Mouse (Mus musculus): ENCODE measurements around the gene Zfp142. TPM values are rescaled to one million over a fixed set of nuclear protein-coding genes. Genes with fewer than 3 reads are reported as not detected.

Gene Zfp142
- total RNA-seq (2022), result 1 to 10 TPM; 5.4 to 9.1 (median 6.6) TPM

GRCm38 (mm10) chr1:74587773-74588445 lies at the start of gene Zfp142, which contains the start of gene Bcs1l:
TSS of gene Zfp142 (minus strand) at chr1:74588246.
TSS of gene Bcs1l (plus strand) at chr1:74588289.
- peak; percentile 98 to 99 for DNase-seq (ENCODE audit: low spot score in 2 of 2)

- DNase-seq (ENCODE audit: low spot score in 2 of 2), result no peak
Observed at GRCm38 (mm10) chr1:74632734-74633133, 44.7 kb upstream of the Zfp142 start.

- DNase-seq (ENCODE audit: low spot score in 2 of 2), result no peak
Observed at GRCm38 (mm10) chr1:74628001-74628400, 40.0 kb upstream of the Zfp142 start.

DNA sequence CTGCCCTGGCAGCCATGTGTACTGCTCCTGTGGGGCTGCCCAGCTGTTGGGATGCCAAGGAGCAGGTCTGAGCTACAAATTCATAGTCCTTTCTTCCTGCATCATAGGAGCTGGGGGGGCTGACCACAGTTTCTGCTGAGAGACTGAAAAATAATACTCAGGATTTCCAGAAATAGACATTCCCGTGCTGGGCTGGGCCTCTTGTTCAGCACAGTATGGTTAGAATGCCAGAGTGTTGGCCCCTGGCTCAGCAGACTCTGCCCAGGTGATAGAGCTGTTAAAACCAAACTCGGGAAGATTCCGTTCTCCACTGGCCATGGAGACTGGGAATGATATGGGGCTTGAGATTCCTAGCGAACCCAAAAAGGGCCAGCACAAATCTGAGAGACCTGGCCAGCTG lies 38.0 kb upstream of the Zfp142 start:
- no peak for DNase-seq (ENCODE audit: low spot score in 2 of 2)

GRCm38 (mm10) chr1:74624183-74624582 lies 36.1 kb upstream of the Zfp142 start:
- DNase-seq (ENCODE audit: low spot score in 2 of 2), result no peak

- peak; percentile 57 to 73 for DNase-seq (ENCODE audit: low spot score in 2 of 2)
Observed at GRCm38 (mm10) chr1:74601267-74601962, 13.4 kb upstream of the Zfp142 start, which contains the start of the genes Rnf25 and Stk36. TSS of gene Rnf25 (minus strand) at chr1:74601397. TSS of gene Stk36 (plus strand) at chr1:74601445.

DNA sequence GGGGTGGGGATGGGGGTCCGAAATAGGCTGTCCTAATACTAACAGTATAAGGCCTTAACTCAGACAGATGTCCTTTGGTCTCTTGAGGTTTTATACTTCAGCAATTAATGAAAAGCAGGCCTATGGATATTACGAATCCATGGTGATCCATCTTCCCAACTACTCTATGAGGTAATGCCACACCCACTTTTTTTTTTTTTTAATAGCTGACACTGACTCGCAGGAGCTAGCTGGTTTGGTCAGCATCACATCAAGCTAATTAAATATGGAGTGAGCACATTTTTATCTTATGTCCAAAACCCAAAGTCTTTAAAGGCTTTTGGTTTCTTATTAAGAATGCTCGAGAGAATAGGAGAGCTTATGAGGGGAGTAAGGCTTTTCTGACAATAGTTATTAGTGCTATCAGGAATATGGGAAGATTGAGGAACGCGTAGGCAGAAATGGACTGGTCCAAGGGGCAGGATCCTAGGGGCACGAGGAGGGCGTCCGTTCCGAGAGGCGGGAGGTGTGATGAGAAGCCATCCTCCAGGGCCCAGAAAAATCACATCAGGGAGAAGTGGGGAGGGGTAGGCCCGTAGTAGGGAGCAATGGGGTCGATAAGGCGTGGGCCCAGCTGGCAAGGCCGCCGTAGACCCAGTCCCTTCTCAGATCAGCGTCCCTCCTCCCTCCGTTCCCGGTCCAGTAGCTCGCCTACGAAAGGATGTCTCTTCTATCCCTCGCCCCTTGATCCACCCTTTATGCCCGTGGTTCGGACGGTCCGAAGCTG lies 12.6 kb upstream of the Zfp142 start:
- DNase-seq (ENCODE audit: low spot score in 2 of 2), result no peak

GRCm38 (mm10) chr1:74594434-74594833 lies 6.4 kb upstream of the Zfp142 start:
- no peak for DNase-seq (ENCODE audit: low spot score in 2 of 2)

GRCm38 (mm10) chr1:74587233-74587772 lies 743 bp downstream of the Zfp142 start:
- no peak for DNase-seq (ENCODE audit: low spot score in 2 of 2)

- DNase-seq (ENCODE audit: low spot score in 2 of 2), result peak in 1 of 2 experiments; percentile 53
Observed at GRCm38 (mm10) chr1:74584616-74585398, 3.2 kb downstream of the Zfp142 start.

- no peak for DNase-seq (ENCODE audit: low spot score in 2 of 2)
Observed at GRCm38 (mm10) chr1:74582621-74583020, 5.4 kb downstream of the Zfp142 start.

DNA sequence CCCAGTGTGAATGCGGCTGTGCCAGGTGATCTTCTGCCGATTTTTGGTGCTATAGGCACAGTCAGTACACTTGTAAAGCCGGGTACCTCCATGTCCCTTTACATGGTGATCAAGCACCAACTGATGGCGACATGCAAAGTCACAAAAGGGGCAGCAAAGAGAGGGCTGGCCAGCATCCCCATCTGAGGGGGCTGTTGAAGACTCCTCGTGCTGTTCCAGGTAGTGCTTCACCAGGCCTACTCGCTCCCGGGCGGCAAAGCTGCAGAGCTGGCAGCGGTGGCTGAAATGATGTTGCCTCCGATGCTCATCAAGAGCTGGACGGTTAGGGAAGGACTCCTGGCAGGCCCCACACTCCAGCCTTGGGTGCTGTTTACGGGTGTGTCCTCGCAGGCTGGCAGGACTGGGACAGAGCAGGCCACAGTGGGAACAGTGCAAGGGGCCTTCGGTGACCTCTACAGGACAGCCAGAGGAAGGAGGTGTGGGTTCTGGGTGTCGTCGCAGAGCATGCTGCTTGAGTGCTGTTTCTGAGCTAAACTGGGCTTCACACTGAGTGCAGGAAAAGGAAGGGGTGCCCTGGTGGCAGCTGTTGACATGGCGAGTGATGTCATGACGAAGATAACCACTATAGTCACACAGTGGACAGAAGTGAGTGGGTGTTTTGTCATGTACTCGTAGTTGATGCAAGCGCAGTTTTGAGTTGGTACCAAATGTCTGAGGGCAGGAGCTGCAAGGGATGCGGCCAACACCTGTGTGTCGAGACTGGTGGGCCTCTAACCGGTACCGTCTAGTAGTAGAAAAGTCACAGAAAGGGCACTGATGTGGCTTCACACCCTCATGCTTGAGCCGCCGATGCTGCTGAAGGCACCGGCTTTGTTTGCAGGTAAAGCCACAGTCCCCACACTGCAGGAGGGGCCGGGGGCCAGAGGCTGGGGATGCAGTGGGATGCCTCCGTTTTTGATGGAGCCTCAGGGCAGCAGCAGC lies 18.0 kb downstream of the Zfp142 start:
- DNase-seq (ENCODE audit: low spot score in 2 of 2), result no peak

- no peak for DNase-seq (ENCODE audit: low spot score in 2 of 2)
Observed at GRCm38 (mm10) chr1:74565834-74566233, 22.2 kb downstream of the Zfp142 start.

DNA sequence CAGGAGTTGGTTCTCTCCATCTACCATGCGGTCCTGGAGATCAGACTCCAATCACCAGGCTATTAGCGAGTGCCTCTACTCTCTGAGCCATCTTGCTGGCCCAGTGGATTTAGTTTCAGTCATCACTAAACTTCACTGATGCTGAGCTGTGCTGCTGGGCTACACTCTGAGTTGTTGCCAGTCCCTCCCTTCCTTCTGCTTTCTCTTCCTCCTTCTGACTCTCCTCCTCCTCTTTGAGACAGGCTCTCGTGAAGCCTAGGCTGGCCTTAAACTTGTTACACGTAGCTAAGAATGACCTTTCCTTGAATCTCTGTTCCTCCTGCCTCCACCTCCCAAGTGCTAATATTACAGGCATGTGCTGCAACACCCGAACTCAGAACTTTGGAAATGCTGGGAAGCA lies 29.0 kb downstream of the Zfp142 start:
- no peak for DNase-seq (ENCODE audit: low spot score in 2 of 2)

GRCm38 (mm10) chr1:74544184-74544583 lies 43.9 kb downstream of the Zfp142 start, which contains the start of gene Usp37:
TSS of gene Usp37 (minus strand) at chr1:74544284.
- DNase-seq (ENCODE audit: low spot score in 2 of 2), result no peak

- DNase-seq (ENCODE audit: low spot score in 2 of 2), result peak in 1 of 2 experiments; percentile 41
Observed at GRCm38 (mm10) chr1:74542451-74542961, 45.5 kb downstream of the Zfp142 start, which contains the start of gene Plcd4. TSS of gene Plcd4 (plus strand) at chr1:74542888.

- peak; percentile 66 to 71 for DNase-seq (ENCODE audit: low spot score in 2 of 2)
Observed at GRCm38 (mm10) chr1:74538650-74539049, 49.4 kb downstream of the Zfp142 start.

GRCm38 (mm10) chr1:74528589-74528988 lies 59.5 kb downstream of the Zfp142 start:
- DNase-seq (ENCODE audit: low spot score in 2 of 2), result no peak

GRCm38 (mm10) chr1:74524746-74525145 lies 63.3 kb downstream of the Zfp142 start:
- no peak for DNase-seq (ENCODE audit: low spot score in 2 of 2)
